Mouse (Mus musculus) retina, embryonic 14.5 days (tissue): ENCODE measurements at regions not wholly inside any gene's neighbourhood (a gene's known extent, or its start where the extent isn't known, plus 50 kb on each side); places are given as distances from the start of the nearest gene placed in this dataset.

Experiments
- DNase-seq: peaks from one replicate; pipeline ENCODE4 v3.0.0-alpha.2; 2015; ENCODE audit warnings: low spot score

DNA sequence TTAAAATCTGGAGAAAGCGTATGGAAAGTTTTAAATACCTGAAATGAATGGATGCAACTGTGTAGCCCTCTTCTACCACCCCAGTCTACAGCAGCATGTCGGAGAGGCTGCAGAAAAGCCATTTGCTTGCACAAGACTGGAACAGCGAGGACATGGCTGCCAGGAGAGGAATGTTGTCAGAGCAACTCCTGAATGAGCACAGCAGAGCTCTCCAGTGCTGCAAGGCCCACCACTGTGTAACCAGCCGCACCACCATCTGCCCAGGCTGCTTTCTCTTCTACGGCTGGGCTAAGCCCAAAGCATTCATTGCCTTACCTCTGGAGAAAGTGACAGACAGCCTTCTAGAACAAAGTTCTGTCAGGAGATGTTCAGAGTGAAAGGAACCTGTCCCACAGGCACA is 65.3 kb upstream of the Gm11238 start:
- no peak for DNase-seq

DNA sequence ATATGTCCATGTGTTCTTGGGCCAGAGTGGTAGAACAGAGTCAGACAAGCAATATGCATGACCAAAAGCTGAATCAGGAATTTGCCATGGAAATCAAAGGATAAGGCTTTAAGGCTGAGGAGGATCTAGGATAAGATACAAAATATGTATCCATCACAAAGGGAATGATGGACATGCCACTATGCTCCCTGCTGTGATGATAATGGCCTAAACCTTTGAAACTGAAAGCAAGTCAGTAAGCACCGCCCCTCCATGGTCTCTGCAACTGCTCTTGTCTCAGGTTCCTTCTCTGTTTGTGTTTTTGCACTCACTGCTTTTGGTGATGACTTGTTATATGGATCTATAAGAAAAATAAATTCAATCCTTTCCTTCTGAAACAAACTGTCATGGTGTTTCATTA is 76.1 kb upstream of the Gm11238 start:
- no peak for DNase-seq

DNA sequence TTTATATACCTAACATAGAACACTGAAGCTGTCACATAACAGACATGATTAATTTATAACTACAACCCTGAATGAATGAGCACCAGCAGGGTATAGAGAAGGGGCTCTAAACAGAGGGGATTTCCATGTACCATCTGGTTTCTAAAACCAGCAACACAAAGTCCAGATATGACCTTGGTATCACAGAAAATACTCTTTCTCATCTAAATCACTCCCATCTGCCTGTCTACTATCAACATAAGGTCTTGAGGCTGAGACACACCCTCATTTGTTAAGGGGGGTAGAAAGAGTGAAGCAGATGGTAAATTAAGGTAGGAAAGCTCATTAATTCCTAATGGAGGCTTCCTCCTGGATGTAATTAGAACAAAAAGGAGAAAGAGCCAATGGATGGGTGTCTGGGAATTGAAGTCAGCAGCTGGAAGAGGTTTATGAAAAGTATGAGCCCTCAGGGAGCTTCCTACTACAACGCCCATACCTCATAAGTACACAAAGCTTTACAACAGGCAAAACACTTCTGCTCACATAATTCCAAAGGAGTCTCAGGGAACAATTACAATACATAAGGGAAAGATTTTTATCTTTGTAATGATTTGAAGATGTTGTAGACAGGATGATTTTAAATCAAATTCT is 83.0 kb upstream of the Gm11238 start:
- DNase-seq, result peak; percentile 3

DNA sequence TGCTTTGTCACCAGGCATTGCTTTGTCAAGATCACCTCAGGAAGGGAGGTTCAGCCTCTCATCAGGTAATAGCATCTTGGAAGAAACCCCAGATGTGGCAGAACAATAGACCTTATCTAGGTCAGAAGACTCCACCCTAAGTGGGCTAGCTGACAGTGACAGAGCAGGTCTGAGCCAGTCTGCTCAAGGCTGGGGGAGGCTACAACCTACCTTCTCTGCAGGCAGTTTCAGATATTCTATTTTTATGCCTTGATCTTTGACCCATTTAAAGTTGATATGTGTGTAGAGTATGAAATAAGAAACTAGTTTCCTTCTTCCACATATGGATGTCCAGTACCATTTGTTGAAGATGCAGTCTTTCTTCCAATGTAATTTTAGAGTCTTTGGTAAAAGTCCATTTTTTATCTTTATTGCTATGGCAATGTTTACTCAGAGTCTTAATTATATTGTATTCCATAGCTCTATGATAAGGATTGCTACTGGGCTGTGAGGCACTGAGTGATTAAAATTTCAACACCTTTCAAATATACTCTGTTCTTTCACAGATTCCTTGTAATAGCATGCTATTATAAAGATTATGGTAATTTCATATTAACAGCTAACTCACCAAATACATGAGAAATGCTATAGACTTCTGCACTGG is 88.8 kb upstream of the Gm11238 start:
- no peak for DNase-seq

DNA sequence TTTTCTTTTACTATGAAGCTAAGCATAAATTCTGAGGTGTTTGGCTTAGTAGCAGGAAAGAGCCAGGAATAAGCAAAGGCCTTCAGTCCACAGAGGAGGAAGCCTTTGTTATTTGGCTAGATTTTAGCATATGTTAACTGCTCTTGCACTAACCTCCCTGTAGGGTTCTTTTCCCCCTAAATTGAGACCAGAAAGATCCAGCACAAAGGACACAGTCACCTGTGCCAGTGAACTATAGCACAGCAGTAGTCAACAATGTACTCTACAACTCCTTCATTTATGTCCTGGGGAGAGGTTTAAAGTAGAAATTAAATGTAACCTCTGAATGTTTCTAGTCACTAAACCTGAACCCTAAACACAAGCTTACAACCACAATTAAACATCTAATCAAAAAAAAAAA is 90.1 kb upstream of the Gm11238 start:
- DNase-seq, result no peak

DNA sequence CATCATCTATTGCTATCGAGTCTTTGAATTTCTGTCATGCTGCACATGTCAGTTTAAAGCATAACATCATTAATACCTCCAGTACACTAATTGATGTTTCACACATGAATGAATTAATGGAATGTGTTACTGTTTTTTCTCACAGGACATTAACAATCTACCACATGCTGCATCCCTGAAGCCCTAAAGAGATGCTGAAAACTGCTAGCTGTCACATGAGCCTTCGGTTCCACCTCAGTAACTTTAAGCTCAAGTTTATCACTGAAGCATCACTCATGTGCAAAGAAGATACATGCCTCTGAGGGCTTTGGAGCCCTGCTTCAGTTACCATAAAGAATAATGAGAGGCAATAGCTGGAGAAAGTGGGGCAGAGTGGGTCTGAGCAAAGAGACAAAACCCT is 91.0 kb upstream of the Gm11238 start:
- DNase-seq, result peak; percentile 88

DNA sequence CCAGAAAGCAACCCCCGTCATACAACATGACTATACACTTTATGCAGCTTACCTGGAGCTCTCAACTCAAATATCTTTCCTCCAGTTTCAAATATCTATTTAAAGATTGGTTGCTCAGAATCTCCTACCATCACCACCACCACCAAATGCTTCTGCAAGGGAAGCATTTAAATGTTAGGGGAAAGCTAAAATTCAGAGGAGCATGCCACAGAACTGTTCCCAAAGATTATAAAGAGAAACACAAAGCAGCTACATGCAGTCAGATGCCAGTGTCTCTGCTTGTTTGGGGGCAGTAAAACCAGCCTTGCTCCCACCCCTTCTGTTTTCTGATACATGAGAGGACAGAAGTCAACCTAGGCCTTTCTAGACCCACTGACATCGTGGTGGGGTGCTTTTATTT is 100.8 kb upstream of the Gm11238 start:
- no peak for DNase-seq

DNA sequence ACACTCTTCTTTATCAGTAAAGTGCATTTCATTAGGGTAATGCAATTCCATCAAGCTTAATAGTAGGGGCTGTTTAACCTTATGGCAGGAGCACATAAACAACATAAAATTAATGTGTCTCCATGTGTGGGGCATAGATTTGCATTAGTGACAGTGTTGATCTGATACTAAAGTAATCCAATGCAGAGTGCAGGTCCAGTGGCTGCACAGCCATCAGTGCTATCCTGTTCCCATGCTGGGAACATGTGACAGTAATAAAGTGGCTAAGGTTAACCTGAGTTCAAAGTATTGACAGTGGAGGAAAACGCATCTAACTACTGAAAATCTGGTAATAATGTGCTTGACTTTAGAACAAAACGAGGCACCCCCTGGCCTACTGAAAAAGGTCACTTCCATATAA is 84.3 kb upstream of the Gm11487 start:
- DNase-seq, result no peak

DNA sequence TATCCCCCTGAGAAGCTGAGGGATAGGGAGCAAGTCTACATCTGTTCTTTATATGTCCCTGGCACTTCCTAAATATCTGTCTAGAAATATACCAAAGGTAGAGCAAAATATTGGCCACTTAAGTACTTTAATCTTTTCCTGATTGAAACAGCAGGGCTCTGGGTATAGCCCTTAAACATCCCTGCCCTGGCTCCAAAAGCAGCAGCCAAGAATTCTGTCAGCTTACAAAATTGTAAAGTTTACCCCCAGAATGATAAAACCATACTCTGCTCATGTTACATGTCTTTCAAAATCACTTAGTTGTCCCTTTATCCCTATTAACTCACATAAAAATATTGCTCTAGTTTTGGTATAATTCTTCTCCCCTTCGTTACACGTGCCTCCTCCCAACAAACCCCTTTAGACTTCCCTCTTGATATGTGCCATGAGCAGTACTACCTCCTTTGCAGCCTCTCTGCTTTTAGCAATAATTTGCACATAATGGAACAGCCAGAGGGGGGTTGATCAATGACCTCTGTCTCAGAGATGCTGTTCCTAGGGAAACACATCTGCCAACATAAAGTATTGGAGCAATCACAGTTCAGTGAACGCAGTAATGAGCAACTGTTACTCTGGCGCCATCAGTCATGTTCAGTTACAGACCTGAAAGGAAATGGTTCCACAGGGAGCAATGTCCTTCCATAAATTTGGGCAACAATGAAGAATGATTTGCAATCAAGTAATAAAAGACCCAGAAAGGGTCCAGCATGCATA is 83.6 kb upstream of the Gm11487 start:
- DNase-seq, result peak; percentile 86

DNA sequence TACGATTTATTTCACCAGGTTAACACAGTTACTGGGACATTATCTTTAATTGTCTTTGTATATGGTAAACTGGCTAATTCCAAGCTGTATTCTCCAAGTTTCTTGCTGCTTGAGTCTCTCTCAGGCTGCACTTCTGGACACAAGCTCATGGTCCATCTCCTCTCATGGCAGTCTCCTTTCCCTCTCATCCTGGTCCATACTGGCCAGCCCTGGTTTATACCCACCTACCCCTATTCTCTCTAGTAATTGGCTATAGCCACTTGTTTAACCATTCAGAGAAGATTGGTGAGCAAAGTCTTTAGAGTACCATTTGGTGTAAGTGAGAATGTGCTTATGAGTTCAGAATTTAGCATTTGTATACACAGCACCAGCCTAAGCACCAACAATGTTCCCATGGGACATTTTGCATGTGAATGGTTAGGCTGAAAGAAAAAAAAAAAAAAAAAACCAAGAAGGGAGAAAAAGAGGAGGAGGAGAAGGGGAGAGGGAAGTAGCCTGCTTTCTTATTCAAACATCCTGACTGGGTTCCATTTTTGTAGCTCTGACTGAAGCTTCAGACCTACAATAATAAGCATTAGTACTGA is 63.2 kb upstream of the Gm11487 start:
- DNase-seq, result no peak
